28 mouse cellular contexts compared by ENCODE assay signal in genomic region chr9:37016165-37016564, GRCm38 (mm10).
A peak's percentile ranks its signal among the peaks of the same experiment; 100 is the strongest.
DNase-seq lines count a peak whose midpoint lies in the region; ATAC-seq and TF ChIP-seq lines count a peak whose summit lies in the region.
"Had no signal": no experiment of that assay in that cellular context is flagged by ENCODE, and none has a peak within 500 bp of the region (broad histone marks: within the 10 kb centered on the region; RNA-seq: fewer than 3 reads in every experiment).

No protein-coding gene starts in this region.

- H3K27ac ChIP-seq in lung, embryonic 16.5 days (ENCODE audit: low read length) = no peak overlapping the region
- H3K27ac ChIP-seq in testis, adult 2 months (ENCODE audit: control insufficient read depth, insufficient read depth, low read depth, low read length) = no peak overlapping the region; the same call in 1 of the 2 replicates
- H3K27ac ChIP-seq: embryonic facial prominence, embryonic 12.5 days; heart, adult 2 months; hindbrain, embryonic 10.5 days; hindbrain, embryonic 15.5 days; limb, embryonic 12.5 days; liver, embryonic 15.5 days had no signal

- H3K4me3 ChIP-seq in lung, embryonic 16.5 days (ENCODE audit: low read length) = no peak overlapping the region
- peak overlapping the region; percentile 38 for H3K4me3 ChIP-seq in testis, adult 2 months (ENCODE audit: control insufficient read depth, low read depth, low read length)
- H3K4me3 ChIP-seq: embryonic facial prominence, embryonic 12.5 days; heart, adult 2 months; heart, embryonic 12.5 days; hindbrain, embryonic 10.5 days; hindbrain, embryonic 15.5 days; left cerebral cortex, adult 2 months; limb, embryonic 12.5 days; liver, embryonic 15.5 days had no signal

- no peak for TF ChIP-seq POLR2A in testis, adult 2 months (IDR thresholded peaks at IDR 0.05; ENCODE audit: control insufficient read depth, low read depth, low read length)

- peaks cover 24% of the 10 kb centered on the region for H3K4me1 ChIP-seq in lung, embryonic 16.5 days (replicated peaks; ENCODE audit: control insufficient read depth, insufficient read depth, low read length)
- peaks cover 3% of the 10 kb centered on the region; the same call in 1 of the 2 replicates for H3K4me1 ChIP-seq in testis, adult 2 months (ENCODE audit: control insufficient read depth, insufficient read depth, low read length)
- H3K4me1 ChIP-seq: liver, embryonic 15.5 days had no signal

- no peaks in the 10 kb centered on the region for H3K9me3 ChIP-seq in lung, embryonic 16.5 days (ENCODE audit: control insufficient read depth, low read length)
- H3K9me3 ChIP-seq: embryonic facial prominence, embryonic 12.5 days; heart, embryonic 12.5 days; hindbrain, embryonic 10.5 days; hindbrain, embryonic 15.5 days; limb, embryonic 12.5 days; liver, embryonic 15.5 days had no signal

- TF ChIP-seq CTCF in testis, adult 2 months (IDR thresholded peaks at IDR 0.05; ENCODE audit: control insufficient read depth, insufficient read depth, insufficient replicate concordance, low read depth, low read length) = no peak

- H3K9ac ChIP-seq in lung, embryonic 16.5 days (ENCODE audit: low read length) = no peak overlapping the region
- H3K9ac ChIP-seq: embryonic facial prominence, embryonic 12.5 days; heart, embryonic 12.5 days; hindbrain, embryonic 15.5 days; limb, embryonic 12.5 days; liver, embryonic 15.5 days had no signal

- no peaks in the 10 kb centered on the region for H3K27me3 ChIP-seq in lung, embryonic 16.5 days (ENCODE audit: control insufficient read depth, insufficient read depth, low read depth, low read length)
- no peaks in the 10 kb centered on the region for H3K27me3 ChIP-seq in testis, adult 2 months (ENCODE audit: control insufficient read depth, insufficient read depth, low read length)
- H3K27me3 ChIP-seq: embryonic facial prominence, embryonic 12.5 days; heart, embryonic 12.5 days; hindbrain, embryonic 15.5 days; liver, embryonic 15.5 days had no signal

- no peak for DNase-seq in cerebellum, postnatal 4 days (ENCODE audit: low spot score in 2 of 2)
- DNase-seq in gastrocnemius, adult 18-20 months (ENCODE audit: low spot score) = peak; percentile 32
- no peak for DNase-seq in gastrocnemius, postnatal 25 days
- no peak for DNase-seq in lung, postnatal 14 days
- DNase-seq in testis, postnatal 10 days (ENCODE audit: low spot score) = no peak
- DNase-seq: adrenal gland, adult 2 months; adrenal gland, postnatal 36 days; embryo, embryonic 11 days; gastrocnemius, postnatal 10 days; kidney, adult 11 months; kidney, postnatal 14 days; midbrain, embryonic 14.5 days; thymus, adult 2 months; thymus, postnatal 36 days had no signal

- peak; percentile 38; the same call in 1 of the 2 replicates for ATAC-seq in cerebellum, adult (ENCODE audit: insufficient number of reproducible peaks, low FRiP score, low TSS enrichment)
- 0 out of 2 replicates have a peak, but pooled peaks have one; percentile 8 for ATAC-seq in lung, embryonic 16.5 days (ENCODE audit: low read depth)
- ATAC-seq: activated CD4-positive, CD25-positive, alpha-beta regulatory T cell, adult 4 months; forebrain, embryonic 16.5 days; inflammation-experienced regulatory T-cells, adult 6 months had no signal

- H3K4me2 ChIP-seq in lung, embryonic 16.5 days (ENCODE audit: low read depth, low read length) = no peak overlapping the region
- H3K4me2 ChIP-seq: embryonic facial prominence, embryonic 12.5 days; heart, embryonic 12.5 days; hindbrain, embryonic 15.5 days; limb, embryonic 12.5 days; liver, embryonic 15.5 days had no signal

- no peaks in the 10 kb centered on the region for H3K36me3 ChIP-seq in lung, embryonic 16.5 days (ENCODE audit: control insufficient read depth, insufficient read depth, low read length)
- no peaks in the 10 kb centered on the region for H3K36me3 ChIP-seq in testis, adult 2 months (ENCODE audit: control insufficient read depth, insufficient read depth, low read length)
- H3K36me3 ChIP-seq: embryonic facial prominence, embryonic 12.5 days; heart, embryonic 12.5 days; hindbrain, embryonic 15.5 days; limb, embryonic 12.5 days; liver, embryonic 15.5 days had no signal
